Mouse (Mus musculus) heart, postnatal 10 days (tissue): ENCODE measurements around the gene Hist1h2ag. TPM values are rescaled to one million over a fixed set of nuclear protein-coding genes. Genes with fewer than 3 reads are reported as not detected.

Experiments used
- DNase-seq, 2 experiments: peaks; one replicate each; pipeline ENCODE4 v3.0.0; 2021
- intact Hi-C: fragments of 180-260 bp; cut with DNase I; formaldehyde crosslinking; loops from one replicate; pipeline ENCODE4 v1.15.1; 2025
- total RNA-seq, 2 experiments: library from RNA; stranded (reverse); gene quantifications; 2 replicates each; pipeline ENCODE4 v1.2.3; 2021

The Hist1h2ag gene
- total RNA-seq, 2 experiments from 2014 or later: 142 to 176 TPM

DNA sequence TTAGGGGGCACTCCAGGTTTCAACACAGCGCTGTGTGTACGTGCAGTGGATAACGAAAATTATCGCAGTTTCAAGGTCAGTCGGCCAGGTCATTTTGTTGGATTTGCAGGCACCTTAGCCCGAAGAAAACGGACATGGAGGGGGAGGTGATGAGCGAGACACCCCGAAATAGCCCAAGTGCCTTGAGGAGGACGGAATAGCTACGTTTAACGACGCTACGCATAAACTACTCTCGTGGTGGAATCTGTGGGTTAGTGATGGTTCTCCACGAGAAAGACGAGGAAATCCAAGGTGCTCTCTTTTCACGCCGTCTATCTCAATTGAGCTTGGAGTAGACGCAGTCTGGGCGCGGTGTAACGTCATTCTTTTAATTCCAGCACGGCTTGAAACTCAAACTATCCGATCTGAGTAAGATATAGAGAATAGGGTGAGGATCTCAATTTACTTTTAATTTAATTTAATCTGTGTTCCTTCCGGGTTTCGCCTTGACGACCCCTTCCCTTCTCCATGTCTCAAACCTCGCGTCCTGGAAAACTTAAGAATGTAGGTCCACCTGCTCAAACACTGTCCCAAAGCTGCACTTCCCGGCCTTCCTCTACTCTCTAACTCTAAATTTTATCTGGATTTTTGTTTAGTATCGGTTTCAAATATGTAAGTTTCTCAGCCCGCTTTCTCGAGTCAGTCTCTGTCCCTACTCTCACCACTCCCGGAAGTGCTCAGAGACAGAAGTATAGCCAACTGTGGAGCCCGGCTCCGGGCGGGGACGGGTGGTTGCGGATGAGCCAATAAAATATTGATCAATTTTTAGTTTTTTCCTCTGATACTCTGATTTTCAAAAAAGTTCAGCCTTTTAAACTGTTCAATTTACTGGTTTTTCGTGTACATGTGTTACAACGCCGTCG lies 22.6 kb downstream of the Hist1h2ag start:
- no peak for DNase-seq
- intact Hi-C loops: loop anchor here (5.0 to 10.0 kb wide), 3 partner anchors 165 to 1417 kb away; no protein-coding TSS in a partner anchor

GRCm38 (mm10) chr13:22015479-22016450 lies 27.0 kb downstream of the Hist1h2ag start:
- intact Hi-C loops: loop anchor here (2.0 kb wide), 1 partner anchor 19 kb away; no protein-coding TSS in a partner anchor
- DNase-seq: peak; percentile 77 to 80

DNA sequence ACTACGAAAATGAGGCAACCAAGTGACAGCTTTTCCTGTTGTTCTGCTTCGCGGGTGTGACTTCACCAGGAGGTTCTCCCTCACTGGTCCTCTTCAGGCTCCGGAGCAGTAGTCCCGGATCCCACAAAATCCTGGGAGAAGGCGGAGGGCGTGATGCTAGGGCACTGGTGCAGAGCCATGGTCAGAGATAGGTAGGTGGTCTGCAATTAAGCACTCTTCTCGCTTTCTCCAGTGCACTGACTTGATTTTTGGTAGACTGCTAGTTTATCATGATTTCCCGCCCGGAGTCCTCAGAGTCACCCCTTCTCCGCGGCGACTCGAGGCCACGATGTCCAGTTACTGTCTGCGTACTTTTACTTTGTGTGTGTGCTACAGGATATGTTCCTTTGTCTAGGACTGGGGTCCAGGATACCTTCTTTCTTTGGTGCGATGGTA lies 28.3 kb downstream of the Hist1h2ag start:
- intact Hi-C loops: loop anchor here (2.0 kb wide), 1 partner anchor 18 kb away; no protein-coding TSS in a partner anchor
- DNase-seq: peak in 1 of 2 experiments; percentile 38

DNA sequence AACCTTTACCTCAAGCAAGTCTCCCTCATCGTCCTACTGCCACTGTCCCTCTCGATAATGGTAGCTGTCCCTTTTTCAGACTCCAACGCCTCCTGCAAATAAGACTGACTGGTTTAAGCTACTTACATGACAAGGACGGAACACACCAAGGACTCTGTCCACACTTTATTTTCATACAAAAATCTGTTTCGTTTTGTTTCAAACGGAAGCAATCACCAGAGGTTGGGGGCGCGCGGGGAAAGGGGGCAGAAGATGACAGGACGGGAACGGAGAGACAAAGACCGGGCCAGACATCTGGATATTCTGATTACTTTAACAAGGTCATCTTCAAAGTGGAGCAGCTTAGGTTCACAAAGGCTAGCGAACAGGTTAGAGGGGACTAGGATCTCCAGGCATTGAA lies 29.0 kb downstream of the Hist1h2ag start:
- intact Hi-C loops: loop anchor here (2.0 kb wide), 1 partner anchor 17 kb away; no protein-coding TSS in a partner anchor
- DNase-seq: peak in 1 of 2 experiments; percentile 28

GRCm38 (mm10) chr13:22009642-22010041 lies 33.1 kb downstream of the Hist1h2ag start, which contains the start of gene Prss16:
Prss16 (minus strand) TSS chr13:22009742.
- DNase-seq: no peak
- intact Hi-C loops: no loop called here

GRCm38 (mm10) chr13:22008707-22009106 lies 34.0 kb downstream of the Hist1h2ag start:
- intact Hi-C loops: no loop called here
- no peak for DNase-seq

DNA sequence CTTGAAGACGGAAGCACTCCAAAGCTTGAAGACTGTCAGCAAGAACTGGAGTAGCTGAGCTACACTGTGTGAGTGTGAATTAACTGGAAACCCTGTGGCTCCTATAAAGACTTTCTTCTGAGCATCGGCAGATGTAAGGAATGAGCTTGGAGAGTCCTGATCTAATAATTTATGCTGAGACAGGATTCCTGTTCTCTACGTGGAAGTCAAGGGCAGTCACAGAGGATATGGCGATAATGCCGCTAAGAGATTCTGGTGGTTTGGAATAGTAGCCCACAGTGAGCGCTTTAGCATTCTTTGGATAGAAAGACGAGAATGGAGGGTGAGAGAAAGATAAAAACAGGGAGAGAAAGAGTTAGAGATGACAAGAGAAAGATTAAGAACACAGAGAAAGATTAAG lies 34.9 kb downstream of the Hist1h2ag start:
- intact Hi-C loops: no loop called here

DNA sequence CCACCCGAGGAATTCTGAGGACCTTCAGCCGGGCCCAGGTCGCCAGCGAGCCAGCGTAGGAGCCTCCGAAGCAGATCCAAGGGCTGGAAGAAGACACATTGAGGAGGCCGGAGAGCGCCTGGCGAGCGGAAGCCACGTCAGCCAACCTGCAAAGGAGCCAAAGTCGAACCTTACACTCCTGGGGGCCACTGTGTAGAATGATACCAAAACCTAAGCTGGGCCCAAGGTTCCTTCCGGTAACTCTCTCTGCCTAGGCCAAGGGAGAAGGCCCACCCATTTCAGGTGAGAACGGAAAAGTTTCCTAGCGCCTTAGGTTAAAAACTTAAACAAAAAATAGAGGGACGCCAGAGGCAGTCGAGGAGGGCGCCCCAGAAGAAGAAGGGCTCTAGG lies 35.6 kb downstream of the Hist1h2ag start:
- intact Hi-C loops: no loop called here
- DNase-seq: no peak

More for the DNA sequence above, 34.9 kb downstream of the Hist1h2ag start:
- no peak for DNase-seq

- intact Hi-C loops: no loop called here
- peak in 1 of 2 experiments; percentile 39 for DNase-seq
Measured at GRCm38 (mm10) chr13:22006334-22007120, 36.2 kb downstream of the Hist1h2ag start.

DNA sequence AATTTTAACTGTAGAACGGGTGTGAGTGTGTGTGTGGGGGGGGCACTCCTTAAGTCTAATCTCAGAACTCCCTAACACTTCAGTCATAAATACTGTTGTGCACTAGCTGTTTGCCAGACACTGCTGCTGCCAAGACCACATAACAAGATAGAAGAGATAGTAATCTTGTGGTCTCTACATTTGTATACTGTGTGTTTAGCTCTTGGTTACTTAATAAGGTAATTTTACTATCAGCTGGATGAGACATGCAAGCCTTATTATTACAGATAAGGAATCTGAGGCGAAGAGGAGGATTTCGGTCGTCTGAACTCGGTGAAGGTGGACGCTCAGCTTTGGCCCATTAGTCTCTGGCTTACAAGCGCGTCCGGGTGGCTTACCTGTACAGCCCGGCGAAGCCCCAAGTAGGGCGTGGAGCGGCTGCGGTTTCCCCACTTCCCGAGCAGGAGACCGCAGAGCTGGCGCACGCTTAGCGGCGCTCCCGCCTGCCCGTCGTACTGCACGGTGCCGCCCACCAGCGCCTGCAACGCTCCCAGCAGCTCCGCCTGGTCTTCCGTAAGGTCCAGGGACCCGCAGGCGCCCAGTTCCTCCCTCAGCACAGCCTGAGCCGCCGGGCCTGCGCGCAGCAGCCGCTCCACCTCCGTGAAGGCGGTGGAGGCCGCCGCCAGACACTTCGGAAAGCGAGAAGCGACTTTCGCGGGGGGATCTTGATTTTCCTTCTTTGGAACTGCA lies 37.0 kb downstream of the Hist1h2ag start:
- intact Hi-C loops: no loop called here
- peak in 1 of 2 experiments; percentile 31 for DNase-seq

- intact Hi-C loops: no loop called here
- DNase-seq: no peak
Measured at GRCm38 (mm10) chr13:22001823-22002222, 40.9 kb downstream of the Hist1h2ag start.

- no peak for DNase-seq
- intact Hi-C loops: no loop called here
Measured at GRCm38 (mm10) chr13:22001346-22001745, 41.4 kb downstream of the Hist1h2ag start.

DNA sequence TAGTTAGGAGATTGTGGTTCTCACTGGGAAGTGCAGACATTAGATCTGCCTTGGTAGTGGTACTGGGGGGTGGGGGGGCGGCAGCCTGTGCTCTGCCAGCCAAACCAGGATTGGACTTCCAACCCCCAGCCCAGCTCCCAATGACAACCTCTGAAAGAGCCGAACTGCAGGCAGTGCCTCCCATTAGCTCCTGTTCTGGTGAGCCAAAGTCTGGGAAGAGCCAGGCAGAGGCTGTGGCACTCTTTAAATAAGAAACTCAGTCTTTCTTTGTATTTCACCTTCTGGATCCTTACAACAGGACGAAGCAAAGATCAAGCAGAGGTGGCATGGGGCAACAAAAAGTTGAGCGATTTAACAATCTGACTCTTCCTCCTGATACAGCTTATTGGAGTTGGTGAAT lies 43.6 kb downstream of the Hist1h2ag start:
- intact Hi-C loops: no loop called here
- no peak for DNase-seq

GRCm38 (mm10) chr13:21998412-21998811 lies 44.3 kb downstream of the Hist1h2ag start:
- intact Hi-C loops: no loop called here

DNA sequence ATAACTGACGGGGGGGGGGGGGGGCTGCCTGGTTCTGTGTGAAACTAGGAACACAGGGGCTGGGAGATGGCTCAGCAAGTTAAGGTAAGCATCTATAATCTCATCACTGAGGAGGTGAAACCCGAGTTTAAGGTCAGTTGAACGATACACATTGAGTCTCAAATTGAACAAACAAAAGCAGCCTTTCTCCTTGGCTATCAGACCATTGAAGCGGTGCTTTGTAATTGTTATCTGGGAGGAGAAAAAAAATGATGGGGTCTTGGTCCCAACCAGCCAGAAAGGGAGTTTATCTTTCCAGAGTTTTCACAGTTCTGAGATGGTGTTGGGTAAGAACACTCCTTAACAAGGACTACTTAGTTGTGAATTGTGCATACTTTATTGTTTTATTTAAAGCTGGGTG lies 44.9 kb downstream of the Hist1h2ag start:
- no peak for DNase-seq
- intact Hi-C loops: loop anchor here (2.0 kb wide), 1 partner anchor 17 kb away; no protein-coding TSS in a partner anchor

More at GRCm38 (mm10) chr13:21998412-21998811, 44.3 kb downstream of the Hist1h2ag start:
- no peak for DNase-seq

GRCm38 (mm10) chr13:21997201-21997820 lies 45.4 kb downstream of the Hist1h2ag start:
- intact Hi-C loops: loop anchor here (2.0 kb wide), 1 partner anchor 17 kb away; no protein-coding TSS in a partner anchor
- DNase-seq: no peak

GRCm38 (mm10) chr13:21996840-21997185 lies 45.9 kb downstream of the Hist1h2ag start:
- intact Hi-C loops: loop anchor here (2.0 kb wide), 1 partner anchor 18 kb away; no protein-coding TSS in a partner anchor
- DNase-seq: no peak

DNA sequence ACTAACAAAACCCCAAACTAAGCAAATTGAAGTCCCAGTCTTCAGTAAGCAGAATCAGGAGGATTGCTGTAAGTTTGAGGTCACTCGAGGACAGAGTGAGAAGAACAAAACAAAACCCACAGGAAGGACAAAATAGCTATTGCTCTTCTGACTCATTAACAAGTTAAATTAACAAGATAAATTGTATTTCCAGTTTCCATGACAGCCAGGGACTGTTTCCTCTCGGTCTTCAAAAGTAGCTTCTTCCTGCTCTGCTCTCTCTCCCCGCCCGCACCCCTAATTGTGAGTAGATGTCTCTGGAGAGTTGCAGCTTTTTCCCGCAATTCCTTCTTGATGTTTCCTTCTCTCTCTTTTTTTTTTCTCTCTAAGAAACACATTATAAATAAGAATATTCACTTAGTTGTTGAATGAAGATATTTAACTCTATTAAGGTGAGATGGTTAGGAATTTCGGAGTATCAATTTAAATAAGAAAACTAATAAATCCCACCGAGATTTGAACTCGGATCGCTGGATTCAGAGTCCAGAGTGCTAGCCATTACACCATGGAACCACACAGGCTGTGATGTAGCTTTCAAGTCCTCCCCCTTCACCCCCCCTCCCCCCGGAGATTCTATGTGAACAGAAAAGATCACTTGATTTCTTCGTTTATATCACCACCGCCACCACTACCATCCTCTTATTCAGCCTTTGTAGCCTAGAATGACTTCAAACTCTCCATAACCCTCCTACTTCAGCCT lies 46.5 kb downstream of the Hist1h2ag start:
- intact Hi-C loops: loop anchor here (2.0 kb wide), 1 partner anchor 19 kb away; no protein-coding TSS in a partner anchor
- no peak for DNase-seq
